9 mouse cellular contexts compared by ENCODE assay signal in genomic region chr11:59538387-59538786, GRCm38 (mm10). TPM values are rescaled to one million over a fixed set of nuclear protein-coding genes. Genes with fewer than 3 reads are reported as not detected.
DNase-seq lines count a peak whose midpoint lies in the region; ATAC-seq lines count a peak whose summit lies in the region.
"Had no signal": no experiment of that assay in that cellular context is flagged by ENCODE, and none has a peak within 500 bp of the region (broad histone marks: within the 10 kb centered on the region; RNA-seq: fewer than 3 reads in every experiment).

No protein-coding gene starts in this region.

- DNase-seq in left cerebral cortex, adult 18-20 months (ENCODE audit: low spot score in 2 of 2): peak; percentile 36 to 40
- DNase-seq in left cerebral cortex, adult 8-10 months (ENCODE audit: low spot score in 2 of 2): no peak
- peak; percentile 63 for DNase-seq in adrenal gland, adult 2 months
- DNase-seq in gastrocnemius, postnatal 25 days: peak; percentile 58
- peak; percentile 22 for DNase-seq in splenic B cell, adult 2 months (ENCODE audit: low read depth, low spot score)

- H3K27ac ChIP-seq in kidney, embryonic 16.5 days (ENCODE audit: low read length): peak overlapping the region; percentile 4; the same call in 1 of the 2 replicates
- peak overlapping the region; percentile 47 for H3K27ac ChIP-seq in lung, embryonic 16.5 days (ENCODE audit: low read length)
- H3K27ac ChIP-seq: limb, embryonic 15.5 days had no signal

- peak overlapping the region; percentile 20 for H3K4me3 ChIP-seq in kidney, embryonic 16.5 days (ENCODE audit: low read length)
- peak overlapping the region; percentile 11; the same call in 1 of the 2 replicates for H3K4me3 ChIP-seq in lung, embryonic 16.5 days (ENCODE audit: low read length)
- H3K4me3 ChIP-seq: limb, embryonic 15.5 days had no signal

- 0 out of 2 replicates have a peak, but pooled peaks cover 4% of the 10 kb centered on the region for H3K9me3 ChIP-seq in kidney, embryonic 16.5 days (ENCODE audit: low read length)
- H3K9me3 ChIP-seq in lung, embryonic 16.5 days (ENCODE audit: control insufficient read depth, low read length): peaks cover 3% of the 10 kb centered on the region; the same call in 1 of the 2 replicates
- H3K9me3 ChIP-seq: limb, embryonic 15.5 days had no signal

- no peak for ATAC-seq in kidney, embryonic 16.5 days (ENCODE audit: low FRiP score, low TSS enrichment)
- peak; percentile 73 for ATAC-seq in lung, embryonic 16.5 days (ENCODE audit: low read depth)
- no peak for ATAC-seq in inflammation-experienced regulatory T-cells, adult 6 months

- peaks cover 12% of the 10 kb centered on the region for H3K4me1 ChIP-seq in kidney, embryonic 16.5 days (ENCODE audit: insufficient read depth, low read length)
- peaks cover 11% of the 10 kb centered on the region; the same call in 1 of the 2 replicates for H3K4me1 ChIP-seq in lung, embryonic 16.5 days (replicated peaks; ENCODE audit: control insufficient read depth, insufficient read depth, low read length)

- no peaks in the 10 kb centered on the region for H3K36me3 ChIP-seq in kidney, embryonic 16.5 days (ENCODE audit: insufficient read depth, low read length)
- no peaks in the 10 kb centered on the region for H3K36me3 ChIP-seq in lung, embryonic 16.5 days (ENCODE audit: control insufficient read depth, insufficient read depth, low read length)
- H3K36me3 ChIP-seq in splenic B cell, adult 2 months (ENCODE audit: control insufficient read depth, insufficient read depth, low read length, poor library complexity, severe bottlenecking): no peaks in the 10 kb centered on the region
- H3K36me3 ChIP-seq: limb, embryonic 15.5 days had no signal

- 28% methylated on average over 11 of the region's 11 CpGs for WGBS in kidney, embryonic 16.5 days
- 18% methylated on average over 11 of the region's 11 CpGs for WGBS in lung, embryonic 16.5 days

- 0 out of 2 replicates have a peak overlapping the region, but pooled peaks have one; percentile 30 for H3K9ac ChIP-seq in kidney, embryonic 16.5 days (replicated peaks; ENCODE audit: low read length)
- peak overlapping the region; percentile 13; the same call in 1 of the 2 replicates for H3K9ac ChIP-seq in lung, embryonic 16.5 days (ENCODE audit: low read length)
- H3K9ac ChIP-seq: limb, embryonic 15.5 days had no signal

- no peaks in the 10 kb centered on the region for H3K27me3 ChIP-seq in kidney, embryonic 16.5 days (ENCODE audit: insufficient read depth, low read length)
- no peaks in the 10 kb centered on the region for H3K27me3 ChIP-seq in lung, embryonic 16.5 days (ENCODE audit: control insufficient read depth, insufficient read depth, low read depth, low read length)
- no peaks in the 10 kb centered on the region for H3K27me3 ChIP-seq in splenic B cell, adult 2 months (ENCODE audit: control insufficient read depth, insufficient read depth, low read length, poor library complexity, severe bottlenecking)
- H3K27me3 ChIP-seq: limb, embryonic 15.5 days had no signal

- H3K4me2 ChIP-seq in kidney, embryonic 16.5 days (replicated peaks; ENCODE audit: low read depth, low read length): peak overlapping the region; percentile 47
- peak overlapping the region; percentile 41 for H3K4me2 ChIP-seq in lung, embryonic 16.5 days (ENCODE audit: low read depth, low read length)
- H3K4me2 ChIP-seq: limb, embryonic 15.5 days had no signal

RNA-seq across cellular contexts. Expression of gene Nlrp3, which starts 3.0 kb away (rescaled TPM):
- total RNA-seq in left cerebral cortex, adult 18-20 months (2021): 1 to 10 TPM; 1.0 to 1.1 TPM
- total RNA-seq in left cerebral cortex, adult 8-10 months (2022): 1 to 10 TPM; 1.3 to 4.3 (median 1.9) TPM
- total RNA-seq in adrenal gland, adult 2 months (2021): 1 to 10 TPM; 1.3 to 1.8 TPM
- 0.26 and 0.29 TPM in 2 replicates for polyA plus RNA-seq in adrenal gland, adult 2 months (2012; rRNA removed)
- under 1 TPM; 0.32 to 0.33 TPM for total RNA-seq in gastrocnemius, postnatal 25 days (2021)
- polyA plus RNA-seq in kidney, embryonic 16.5 days (2015; fragmentation: Nextera tagmentation; extraction: Ambion mirVana): 0.04 and 0.07 TPM in 2 replicates
- 0.31 and 0.54 TPM in 2 replicates for polyA plus RNA-seq in lung, embryonic 16.5 days (2015; fragmentation: Nextera tagmentation; extraction: Ambion mirVana)
- not detected for polyA plus RNA-seq in inflammation-experienced regulatory T-cells, adult 6 months (2017; shearing (Covaris generic))

RNA-seq across cellular contexts. Expression of gene Zkscan17, which starts 11.8 kb away (rescaled TPM):
- 10 to 100 TPM in 1 of 2 experiments, 1 to 10 TPM in 1; 8.1 to 11.1 TPM for total RNA-seq in left cerebral cortex, adult 18-20 months (2021)
- 10 to 100 TPM in 3 of 4 experiments, 1 to 10 TPM in 1; 9.6 to 11.9 (median 10.5) TPM for total RNA-seq in left cerebral cortex, adult 8-10 months (2022)
- 10 to 100 TPM; 16.7 to 17.9 TPM for total RNA-seq in adrenal gland, adult 2 months (2021)
- polyA plus RNA-seq in adrenal gland, adult 2 months (2012; rRNA removed): 11.0 and 14.9 TPM in 2 replicates
- 10 to 100 TPM; 12.9 to 15.8 TPM for total RNA-seq in gastrocnemius, postnatal 25 days (2021)
- 29.1 and 31.4 TPM in 2 replicates for polyA plus RNA-seq in kidney, embryonic 16.5 days (2015; fragmentation: Nextera tagmentation; extraction: Ambion mirVana)
- 24.5 and 25.2 TPM in 2 replicates for polyA plus RNA-seq in lung, embryonic 16.5 days (2015; fragmentation: Nextera tagmentation; extraction: Ambion mirVana)
- 10 to 100 TPM in 1 of 3 experiments, 1 to 10 TPM in 2; 9.3 to 10.0 (median 9.7) TPM for polyA plus RNA-seq in inflammation-experienced regulatory T-cells, adult 6 months (2017; shearing (Covaris generic))

RNA-seq across cellular contexts. Expression of gene Olfr222, which starts 37.6 kb away (rescaled TPM):
- total RNA-seq in left cerebral cortex, adult 18-20 months (2021): not detected
- not detected for total RNA-seq in left cerebral cortex, adult 8-10 months (2022)
- not detected for total RNA-seq in adrenal gland, adult 2 months (2021)
- polyA plus RNA-seq in adrenal gland, adult 2 months (2012; rRNA removed): not detected in 2 replicates
- total RNA-seq in gastrocnemius, postnatal 25 days (2021): not detected
- polyA plus RNA-seq in kidney, embryonic 16.5 days (2015; fragmentation: Nextera tagmentation; extraction: Ambion mirVana): not detected in 2 replicates
- not detected in 2 replicates for polyA plus RNA-seq in lung, embryonic 16.5 days (2015; fragmentation: Nextera tagmentation; extraction: Ambion mirVana)
- not detected for polyA plus RNA-seq in inflammation-experienced regulatory T-cells, adult 6 months (2017; shearing (Covaris generic))
- polyA plus RNA-seq: limb, embryonic 15.5 days had no signal

RNA-seq across cellular contexts. Expression of gene Olfr223, which starts 54.7 kb away (rescaled TPM):
- total RNA-seq in left cerebral cortex, adult 18-20 months (2021): not detected
- total RNA-seq in left cerebral cortex, adult 8-10 months (2022): not detected
- not detected for total RNA-seq in adrenal gland, adult 2 months (2021)
- polyA plus RNA-seq in adrenal gland, adult 2 months (2012; rRNA removed): not detected in 2 replicates
- total RNA-seq in gastrocnemius, postnatal 25 days (2021): not detected
- not detected in 2 replicates for polyA plus RNA-seq in kidney, embryonic 16.5 days (2015; fragmentation: Nextera tagmentation; extraction: Ambion mirVana)
- polyA plus RNA-seq in lung, embryonic 16.5 days (2015; fragmentation: Nextera tagmentation; extraction: Ambion mirVana): not detected in 2 replicates
- not detected for polyA plus RNA-seq in inflammation-experienced regulatory T-cells, adult 6 months (2017; shearing (Covaris generic))
- polyA plus RNA-seq: limb, embryonic 15.5 days had no signal

Comparison
In these comparisons a context has a peak if more than half of its experiments do, and no peak if none do; other contexts are left out.
1. DNase-seq: peak in left cerebral cortex, adult 18-20 months (2 of 2), adrenal gland, adult 2 months (single experiment), gastrocnemius, postnatal 25 days (single experiment) and splenic B cell, adult 2 months (single experiment); none in left cerebral cortex, adult 8-10 months (0 of 2).